Mouse (Mus musculus): ENCODE data around the gene Nipbl. TPM values are rescaled to one million over a fixed set of nuclear protein-coding genes. Genes with fewer than 3 reads are reported as not detected.

Nipbl gene
- polyA plus RNA-seq, 1 experiment, result 48.7 TPM

DNA sequence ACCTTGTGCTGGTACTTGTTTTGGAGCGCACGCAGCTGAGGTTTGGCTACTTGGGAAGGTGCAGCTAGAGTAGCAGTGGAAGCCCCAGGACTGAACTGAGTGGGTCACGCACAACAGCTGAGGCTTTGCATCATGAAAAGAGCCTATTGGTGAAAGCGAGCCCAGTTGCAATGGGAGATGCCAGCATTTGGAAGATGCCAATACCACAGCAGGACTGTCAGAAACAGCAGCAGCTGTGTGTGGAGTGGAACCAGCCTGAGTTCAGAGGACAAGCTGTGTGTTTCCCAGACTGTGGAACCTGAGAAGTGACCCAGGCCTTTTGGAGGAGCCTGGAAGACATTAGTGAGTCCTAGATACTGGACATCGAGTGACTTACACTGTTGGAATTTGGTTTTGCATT lies 122.8 kb downstream of the Nipbl start:
- H3K4me3 ChIP-seq (ENCODE audit: insufficient read depth, low read length), result no peak overlapping the region
- H3K27ac ChIP-seq (ENCODE audit: insufficient read depth, low read length), result no peak overlapping the region
- no peak for TF ChIP-seq CTCF (IDR thresholded peaks at IDR 0.05; ENCODE audit: borderline replicate concordance, insufficient read depth, low read length)
- no peak for TF ChIP-seq POLR2A (IDR thresholded peaks at IDR 0.05; ENCODE audit: low read depth, low read length)
- no peaks in the 10 kb centered on the region for H3K4me1 ChIP-seq (ENCODE audit: control insufficient read depth, insufficient read depth, low read length)

GRCm38 (mm10) chr15:8319191-8319590 lies 125.1 kb downstream of the Nipbl start:
- TF ChIP-seq CTCF (IDR thresholded peaks at IDR 0.05; ENCODE audit: borderline replicate concordance, insufficient read depth, low read length) (no peak), POLR2A (IDR thresholded peaks at IDR 0.05; ENCODE audit: low read depth, low read length) (no peak)
- no peak overlapping the region for H3K4me3 ChIP-seq (ENCODE audit: insufficient read depth, low read length)
- H3K4me1 ChIP-seq (ENCODE audit: control insufficient read depth, insufficient read depth, low read length), result no peaks in the 10 kb centered on the region
- H3K27ac ChIP-seq (ENCODE audit: insufficient read depth, low read length), result no peak overlapping the region

DNA sequence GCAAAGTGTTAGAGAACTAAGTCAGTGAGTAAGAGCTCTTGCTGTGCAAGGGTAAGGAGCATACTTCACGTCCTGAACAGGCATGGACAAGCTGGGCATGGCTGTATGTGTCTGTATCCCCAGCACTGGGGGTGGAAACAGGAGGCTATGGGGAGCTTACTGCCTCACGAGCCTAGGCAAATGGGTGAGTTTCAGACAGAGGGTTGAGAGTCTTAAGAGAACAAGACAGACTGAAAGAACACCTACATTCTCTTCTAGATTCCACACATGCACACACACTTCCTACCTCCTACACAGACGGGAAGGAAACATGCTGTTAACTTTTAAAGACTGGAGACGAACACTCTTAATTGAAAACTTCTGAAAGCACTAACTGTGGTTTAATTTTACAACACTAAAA lies 126.9 kb downstream of the Nipbl start:
- Histone ChIP-seq H3K4me3 (ENCODE audit: insufficient read depth, low read length) (no peak overlapping the region), H3K4me1 (ENCODE audit: control insufficient read depth, insufficient read depth, low read length) (no peaks in the 10 kb centered on the region), H3K27ac (ENCODE audit: insufficient read depth, low read length) (no peak overlapping the region)
- TF ChIP-seq POLR2A (IDR thresholded peaks at IDR 0.05; ENCODE audit: low read depth, low read length) (no peak), CTCF (IDR thresholded peaks at IDR 0.05; ENCODE audit: borderline replicate concordance, insufficient read depth, low read length) (no peak)

GRCm38 (mm10) chr15:8305474-8305873 lies 138.8 kb downstream of the Nipbl start:
- Histone ChIP-seq H3K27ac (ENCODE audit: insufficient read depth, low read length) (no peak overlapping the region), H3K4me3 (ENCODE audit: insufficient read depth, low read length) (no peak overlapping the region), H3K4me1 (ENCODE audit: control insufficient read depth, insufficient read depth, low read length) (no peaks in the 10 kb centered on the region)
- no peak for TF ChIP-seq CTCF (IDR thresholded peaks at IDR 0.05; ENCODE audit: borderline replicate concordance, insufficient read depth, low read length)
- no peak for TF ChIP-seq POLR2A (IDR thresholded peaks at IDR 0.05; ENCODE audit: low read depth, low read length)

DNA sequence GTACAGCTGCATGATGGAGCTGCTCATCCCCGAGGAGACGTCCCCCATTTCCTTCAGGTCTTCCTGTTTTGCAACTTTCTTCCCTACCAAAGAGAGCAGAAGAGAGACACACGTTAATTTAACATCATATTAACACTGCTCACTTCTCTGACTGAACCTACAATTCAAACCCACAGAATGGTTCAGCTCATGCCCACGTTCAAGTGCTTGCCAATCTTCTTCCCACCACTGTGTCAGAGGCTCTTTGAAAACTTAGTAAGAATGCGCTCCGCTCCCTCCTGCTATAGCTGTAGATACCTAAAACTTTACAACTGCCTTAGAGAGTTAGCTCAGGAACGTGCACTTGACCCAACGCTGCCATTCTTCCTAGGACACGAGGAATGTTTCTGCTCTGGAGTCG lies 141.3 kb downstream of the Nipbl start:
- no peak overlapping the region for H3K4me3 ChIP-seq (ENCODE audit: insufficient read depth, low read length)
- no peaks in the 10 kb centered on the region for H3K4me1 ChIP-seq (ENCODE audit: control insufficient read depth, insufficient read depth, low read length)
- no peak for TF ChIP-seq CTCF (IDR thresholded peaks at IDR 0.05; ENCODE audit: borderline replicate concordance, insufficient read depth, low read length)
- TF ChIP-seq POLR2A (IDR thresholded peaks at IDR 0.05; ENCODE audit: low read depth, low read length), result no peak
- H3K27ac ChIP-seq (ENCODE audit: insufficient read depth, low read length), result no peak overlapping the region

DNA sequence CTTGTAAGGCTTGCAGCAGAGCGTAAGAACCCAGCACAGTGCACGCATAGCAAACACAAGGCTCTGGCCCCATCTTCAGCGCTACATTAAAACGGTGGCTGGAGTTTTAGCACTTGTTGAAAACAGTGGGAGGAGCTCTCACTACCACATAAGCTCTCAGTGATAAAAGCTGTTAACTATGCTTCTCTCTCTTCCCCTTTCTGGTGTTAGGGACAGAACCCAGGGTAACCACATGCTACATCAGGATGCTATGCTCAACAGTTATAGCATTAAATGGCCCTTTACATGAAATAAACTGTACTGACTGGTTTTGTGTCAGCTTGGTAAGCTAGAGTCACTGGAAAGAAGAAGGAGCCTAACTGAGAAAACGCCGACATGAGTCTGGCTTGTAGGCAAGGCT lies 150.1 kb downstream of the Nipbl start:
- no peaks in the 10 kb centered on the region for H3K4me1 ChIP-seq (ENCODE audit: control insufficient read depth, insufficient read depth, low read length)
- no peak overlapping the region for H3K4me3 ChIP-seq (ENCODE audit: insufficient read depth, low read length)
- H3K27ac ChIP-seq (ENCODE audit: insufficient read depth, low read length), result no peak overlapping the region
- TF ChIP-seq CTCF (IDR thresholded peaks at IDR 0.05; ENCODE audit: borderline replicate concordance, insufficient read depth, low read length) (no peak), POLR2A (IDR thresholded peaks at IDR 0.05; ENCODE audit: low read depth, low read length) (no peak)

DNA sequence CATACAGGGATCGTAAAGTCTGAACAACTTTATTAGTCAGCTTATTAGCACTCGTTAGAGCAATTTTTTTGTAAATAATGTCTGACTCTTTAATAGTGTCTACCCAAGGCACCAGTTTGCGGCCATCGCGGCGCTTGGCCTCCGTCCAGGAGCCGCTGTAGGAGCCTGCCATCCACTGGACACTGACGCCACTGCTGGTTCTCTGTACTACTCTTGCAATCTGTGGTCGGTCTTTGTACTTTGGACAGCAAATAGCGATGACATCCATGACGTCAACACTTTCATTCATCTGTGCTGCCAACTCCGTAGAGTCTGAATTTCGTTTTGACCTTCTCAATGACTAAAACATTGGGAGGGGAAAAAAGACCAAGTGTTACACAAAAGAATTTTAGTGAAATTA lies 153.0 kb downstream of the Nipbl start:
- Histone ChIP-seq H3K27ac (ENCODE audit: insufficient read depth, low read length) (no peak overlapping the region), H3K4me3 (ENCODE audit: insufficient read depth, low read length) (no peak overlapping the region), H3K4me1 (ENCODE audit: control insufficient read depth, insufficient read depth, low read length) (no peaks in the 10 kb centered on the region)
- TF ChIP-seq POLR2A (IDR thresholded peaks at IDR 0.05; ENCODE audit: low read depth, low read length), result no peak
- TF ChIP-seq CTCF (IDR thresholded peaks at IDR 0.05; ENCODE audit: borderline replicate concordance, insufficient read depth, low read length), result no peak

GRCm38 (mm10) chr15:8282155-8282554 lies 162.1 kb downstream of the Nipbl start:
- H3K4me1 ChIP-seq (ENCODE audit: control insufficient read depth, insufficient read depth, low read length), result no peaks in the 10 kb centered on the region
- no peak for TF ChIP-seq POLR2A (IDR thresholded peaks at IDR 0.05; ENCODE audit: low read depth, low read length)
- TF ChIP-seq CTCF (IDR thresholded peaks at IDR 0.05; ENCODE audit: borderline replicate concordance, insufficient read depth, low read length), result no peak
- H3K4me3 ChIP-seq (ENCODE audit: insufficient read depth, low read length), result no peak overlapping the region
- H3K27ac ChIP-seq (ENCODE audit: insufficient read depth, low read length), result no peak overlapping the region

- no peak for TF ChIP-seq CTCF (IDR thresholded peaks at IDR 0.05; ENCODE audit: borderline replicate concordance, insufficient read depth, low read length)
- TF ChIP-seq POLR2A (IDR thresholded peaks at IDR 0.05; ENCODE audit: low read depth, low read length), result no peak
- no peak overlapping the region for H3K27ac ChIP-seq (ENCODE audit: insufficient read depth, low read length)
- H3K4me3 ChIP-seq (ENCODE audit: insufficient read depth, low read length), result no peak overlapping the region
- no peaks in the 10 kb centered on the region for H3K4me1 ChIP-seq (ENCODE audit: control insufficient read depth, insufficient read depth, low read length)
Observed at GRCm38 (mm10) chr15:8281701-8282100, 162.6 kb downstream of the Nipbl start.

DNA sequence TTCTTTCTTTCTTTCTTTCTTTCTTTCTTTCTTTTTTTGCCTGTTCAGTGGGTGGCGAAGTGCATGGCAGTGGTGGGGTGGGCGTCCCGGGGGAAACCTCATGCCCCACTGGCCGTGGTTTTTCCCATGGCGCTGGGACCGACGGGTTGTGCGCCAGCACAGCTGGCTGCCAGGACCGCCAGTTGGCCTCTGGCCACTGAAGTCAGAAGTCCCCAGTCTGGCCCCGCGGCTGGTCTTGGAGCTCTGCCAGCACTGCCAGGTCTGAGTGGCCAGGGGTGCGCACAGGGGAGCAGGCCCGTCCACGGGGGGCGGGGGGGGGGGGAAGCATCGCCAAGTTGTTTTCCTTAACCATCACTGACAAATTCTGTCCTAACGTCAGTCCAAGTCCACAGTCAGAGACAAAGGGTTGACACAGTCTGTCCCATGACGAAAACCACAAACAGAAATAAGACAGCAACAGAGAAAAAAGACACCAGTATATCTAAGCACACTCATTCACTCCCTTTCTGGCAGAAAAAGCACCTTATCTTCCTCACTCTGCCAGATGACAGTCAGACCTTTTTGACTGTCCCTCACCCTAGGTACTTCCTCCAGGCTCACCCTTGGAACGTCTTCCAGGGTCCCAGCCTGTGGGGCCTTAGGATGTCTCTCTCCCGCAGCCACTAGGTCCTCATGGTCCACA lies 164.2 kb downstream of the Nipbl start:
- no peaks in the 10 kb centered on the region for H3K4me1 ChIP-seq (ENCODE audit: control insufficient read depth, insufficient read depth, low read length)
- no peak for TF ChIP-seq CTCF (IDR thresholded peaks at IDR 0.05; ENCODE audit: borderline replicate concordance, insufficient read depth, low read length)
- no peak for TF ChIP-seq POLR2A (IDR thresholded peaks at IDR 0.05; ENCODE audit: low read depth, low read length)
- no peak overlapping the region for H3K27ac ChIP-seq (ENCODE audit: insufficient read depth, low read length)
- no peak overlapping the region for H3K4me3 ChIP-seq (ENCODE audit: insufficient read depth, low read length)

Data from embryonic fibroblast, embryonic 13.5 days (primary cell).